Mouse (Mus musculus): Measurements from ENCODE around the gene Krtap6-1.
"Not testable (repeated sequence)": the region's sequence is repeated elsewhere in the genome, so short reads cannot be mapped to it uniquely, and the experiment has no call there.

Gene Krtap6-1

GRCm38 (mm10) chr16:89031399-89031798 is at the start of gene Krtap6-1:
Krtap6-1 (plus strand) TSS chr16:89031699.
- not testable (repeated sequence) for ATAC-seq (ENCODE audit: low TSS enrichment)

GRCm38 (mm10) chr16:89010659-89011058 is 20.8 kb upstream of the Krtap6-1 start, which contains the start of gene Krtap22-2:
Krtap22-2 (minus strand) TSS chr16:89010759.
- no peak for ATAC-seq (ENCODE audit: low TSS enrichment)

- ATAC-seq (ENCODE audit: low TSS enrichment): no peak
Observed at GRCm38 (mm10) chr16:89013973-89014372, 17.5 kb upstream of the Krtap6-1 start.

- not testable (repeated sequence) for ATAC-seq (ENCODE audit: low TSS enrichment)
Observed at GRCm38 (mm10) chr16:89014984-89015383, 16.5 kb upstream of the Krtap6-1 start, which contains the start of gene Gm10229. Gm10229 (plus strand) TSS chr16:89015284.

- not testable (repeated sequence) for ATAC-seq (ENCODE audit: low TSS enrichment)
Observed at GRCm38 (mm10) chr16:89041372-89041771, 9.9 kb downstream of the Krtap6-1 start, which contains the start of gene Gm10228. Gm10228 (minus strand) TSS chr16:89041472.

GRCm38 (mm10) chr16:89047783-89048182 is 16.3 kb downstream of the Krtap6-1 start, which contains the start of gene Krtap6-5:
Krtap6-5 (minus strand) TSS chr16:89047883.
- ATAC-seq (ENCODE audit: low TSS enrichment): no peak

- not testable (repeated sequence) for ATAC-seq (ENCODE audit: low TSS enrichment)
Observed at GRCm38 (mm10) chr16:89063902-89064301, 32.4 kb downstream of the Krtap6-1 start, which contains the start of gene 1110025L11Rik. 1110025L11Rik (minus strand) TSS chr16:89064002.

- not testable (repeated sequence) for ATAC-seq (ENCODE audit: low TSS enrichment)
Observed at GRCm38 (mm10) chr16:89071041-89071440, 39.5 kb downstream of the Krtap6-1 start.

All from frontal cortex, adult (tissue).